Mouse (Mus musculus) cerebellum, adult 2 months (tissue): ENCODE results near the gene Tnpo2. TPM values are rescaled to one million over a fixed set of nuclear protein-coding genes. Genes with fewer than 3 reads are reported as not detected.

Experiments
- DNase-seq, 2 experiments: peaks; one replicate each; pipeline ENCODE4 v3.0.0; 2021
- H3K27ac ChIP-seq: fragments of 200-500 bp; 2 replicates; pipeline ENCODE4 v1.5.1; 2012; ENCODE audit warnings: low read length, control low read depth, inconsistent platforms; ENCODE audit not compliant: insufficient read depth
- H3K27me3 ChIP-seq: fragments of 200-500 bp; 2 replicates; pipeline ENCODE4 v1.6.1; 2012; ENCODE audit warnings: inconsistent platforms, mild to moderate bottlenecking, low read length, moderate library complexity; ENCODE audit not compliant: control insufficient read depth, insufficient read depth
- H3K4me1 ChIP-seq: fragments of 200-500 bp; 2 replicates; pipeline ENCODE4 v1.6.1; 2011; ENCODE audit warnings: low read length; ENCODE audit not compliant: control insufficient read depth, insufficient read depth
- H3K4me3 ChIP-seq: fragments of 200-500 bp; replicated peaks from 2 replicates; pipeline ENCODE3; 2011; ENCODE audit warnings: mild to moderate bottlenecking, low read depth, low read length, control low read depth; ENCODE audit not compliant: insufficient read depth
- CTCF ChIP-seq: fragments of 200-500 bp; IDR thresholded peaks from 2 replicates; pipeline ENCODE4 v1.5.1; 2011; ENCODE audit warnings: low read depth, mild to moderate bottlenecking, control low read depth, low read length, moderate library complexity, borderline replicate concordance; ENCODE audit not compliant: insufficient read depth
- POLR2A ChIP-seq: fragments of 200-500 bp; IDR thresholded peaks from 2 replicates; pipeline ENCODE4 v1.6.1; 2011; ENCODE audit warnings: low read length, control low read depth, borderline replicate concordance; ENCODE audit not compliant: insufficient read depth
- WGBS: fragments of 180-500 bp; shearing (Covaris S2); methylation state at CpG from one replicate; pipeline ENCODE4 v1.1.7; 2018; 5-methylcytosine and 5-hydroxymethylcytosine counted together
- polyA plus RNA-seq: library from polyadenylated mRNA; depleted of rRNA; stranded (reverse); fragments of >200 nt; gene quantifications from 2 replicates; pipeline ENCODE4 v1.2.3, GENCODE M21; 2012

Tnpo2 gene
- polyA plus RNA-seq, 1 experiment, result 92.0 TPM

- TF ChIP-seq CTCF (no peak), POLR2A (no peak)
- 81% methylated on average over 14 of the region's 14 CpGs for WGBS
- Histone ChIP-seq H3K4me1 (peaks cover 6% of the 10 kb centered on the region), H3K27ac (no peak overlapping the region), H3K27me3 (no peaks in the 10 kb centered on the region), H3K4me3 (no peak overlapping the region)
- DNase-seq, result no peak
Observed at GRCm38 (mm10) chr8:85029271-85029670, 7.4 kb upstream of the Tnpo2 start.

GRCm38 (mm10) chr8:85032622-85033311 is 3.9 kb upstream of the Tnpo2 start:
- no peak overlapping the region for H3K27ac ChIP-seq
- DNase-seq, result no peak
- no peak overlapping the region for H3K4me3 ChIP-seq
- TF ChIP-seq CTCF (no peak), POLR2A (no peak)
- WGBS, result 81% methylated on average over 4 of the region's 4 CpGs
- H3K4me1 ChIP-seq, result peaks cover 11% of the 10 kb centered on the region
- H3K27me3 ChIP-seq, result no peaks in the 10 kb centered on the region

GRCm38 (mm10) chr8:85033867-85034266 is 2.8 kb upstream of the Tnpo2 start:
- Histone ChIP-seq H3K27ac (no peak overlapping the region), H3K4me3 (no peak overlapping the region), H3K4me1 (peaks cover 11% of the 10 kb centered on the region), H3K27me3 (no peaks in the 10 kb centered on the region)
- no peak for TF ChIP-seq POLR2A
- no peak for TF ChIP-seq CTCF
- no peak for DNase-seq
- WGBS, result 55% methylated on average over 1 of the region's 1 CpGs

- H3K4me1 ChIP-seq, result peaks cover 7% of the 10 kb centered on the region; the same call in 1 of the 2 replicates
- H3K4me3 ChIP-seq, result no peak overlapping the region
- WGBS, result 2% methylated on average over 13 of the region's 13 CpGs
- no peaks in the 10 kb centered on the region for H3K27me3 ChIP-seq
- H3K27ac ChIP-seq, result no peak overlapping the region
- DNase-seq, result peak; percentile 62 to 68
- TF ChIP-seq CTCF, result no peak
Observed at GRCm38 (mm10) chr8:85034764-85035163, 2.0 kb upstream of the Tnpo2 start.

GRCm38 (mm10) chr8:85035165-85035727 is 1.5 kb upstream of the Tnpo2 start:
- TF ChIP-seq POLR2A (no peak), CTCF (no peak)
- Histone ChIP-seq H3K27me3 (no peaks in the 10 kb centered on the region), H3K4me1 (peaks cover 7% of the 10 kb centered on the region; the same call in 1 of the 2 replicates), H3K27ac (no peak overlapping the region), H3K4me3 (no peak overlapping the region)
- DNase-seq, result no peak
- 6% methylated on average over 12 of the region's 12 CpGs for WGBS

- DNase-seq, result no peak
- no peak overlapping the region for H3K27ac ChIP-seq
- H3K27me3 ChIP-seq, result no peaks in the 10 kb centered on the region
- peak overlapping the region; percentile 93 for H3K4me3 ChIP-seq
- WGBS, result 1% methylated on average over 15 of the region's 15 CpGs
- H3K4me1 ChIP-seq, result peaks cover 7% of the 10 kb centered on the region; the same call in 1 of the 2 replicates
- TF ChIP-seq POLR2A (no peak), CTCF (no peak)
Observed at GRCm38 (mm10) chr8:85035728-85036310, 896 bp upstream of the Tnpo2 start.

- TF ChIP-seq CTCF, result no peak
- peak; percentile 64; the same call in 1 of the 2 replicates for TF ChIP-seq POLR2A
- Histone ChIP-seq H3K4me1 (peaks cover 7% of the 10 kb centered on the region; the same call in 1 of the 2 replicates), H3K27me3 (no peaks in the 10 kb centered on the region), H3K4me3 (peak overlapping the region; percentile 93), H3K27ac (peak overlapping the region; percentile 17; the same call in 1 of the 2 replicates)
- no peak for DNase-seq
- under 1% methylated on average over 9 of the region's 9 CpGs for WGBS
Observed at GRCm38 (mm10) chr8:85036381-85036717, 366 bp upstream of the Tnpo2 start.

- TF ChIP-seq CTCF (no peak), POLR2A (no peak)
- Histone ChIP-seq H3K4me3 (peak overlapping the region; percentile 93), H3K27me3 (no peaks in the 10 kb centered on the region), H3K27ac (0 out of 2 replicates have a peak overlapping the region, but pooled peaks have one; percentile 56), H3K4me1 (peaks cover 7% of the 10 kb centered on the region; the same call in 1 of the 2 replicates)
- peak in 1 of 2 experiments; percentile 34 for DNase-seq
- WGBS, result under 1% methylated on average over 14 of the region's 14 CpGs
Observed at GRCm38 (mm10) chr8:85037366-85037680, 608 bp downstream of the Tnpo2 start.
